Mouse (Mus musculus) MEL (cell line): ENCODE data around the gene Fmnl1. TPM values are rescaled to one million over a fixed set of nuclear protein-coding genes. Genes with fewer than 3 reads are reported as not detected.

ENCODE experiments used
- DNase-seq: peaks from one replicate; pipeline ENCODE4 v3.0.0; 2011; ENCODE audit warnings: low read depth, low spot score
- H3K27ac ChIP-seq: 2 replicates; pipeline ENCODE4 v1.5.1; 2012; ENCODE audit warnings: low read depth, mild to moderate bottlenecking, control low read depth, low read length, moderate library complexity; ENCODE audit not compliant: control insufficient read depth
- H3K27me3 ChIP-seq, 2 experiments: fragments of 150-350 bp in 1 of 2; sonication (generic) in 1 of 2; 2 replicates each; pipeline ENCODE4 v1.6.1; 2012; ENCODE audit warnings: low read length in 2 of 2, mild to moderate bottlenecking in 2 of 2, improper control_type of control experiment in 1 of 2, moderate library complexity in 1 of 2; ENCODE audit not compliant: insufficient read depth in 2 of 2, control insufficient read depth in 1 of 2
- H3K36me3 ChIP-seq, 2 experiments: 2 replicates each; pipeline ENCODE4 v1.6.1; 2012 to 2014; ENCODE audit warnings: low read length in 2 of 2, improper control_type of control experiment in 1 of 2, inconsistent platforms in 1 of 2, mild to moderate bottlenecking in 1 of 2; ENCODE audit not compliant: insufficient read depth in 2 of 2, control insufficient read depth in 1 of 2
- H3K4me1 ChIP-seq, 2 experiments: fragments of 150-350 bp in 1 of 2; sonication (generic) in 1 of 2; 2 replicates each; pipeline ENCODE4 v1.6.1; 2012; ENCODE audit warnings: low read length in 2 of 2, improper control_type of control experiment in 1 of 2, mild to moderate bottlenecking in 1 of 2; ENCODE audit not compliant: insufficient read depth in 2 of 2, control insufficient read depth in 1 of 2
- H3K4me3 ChIP-seq, 2 experiments: fragments of 150-350 bp in 1 of 2; sonication (generic) in 1 of 2; 2 replicates each; pipeline ENCODE4 v1.5.1; 2012; ENCODE audit warnings: low read depth in 2 of 2, low read length in 2 of 2, mild to moderate bottlenecking in 2 of 2, moderate library complexity in 2 of 2, control low read depth in 1 of 2, improper control_type of control experiment in 1 of 2; ENCODE audit not compliant: control insufficient read depth in 1 of 2, insufficient read depth in 1 of 2
- H3K79me2 ChIP-seq: 2 replicates; pipeline ENCODE4 v1.6.1; 2012; ENCODE audit warnings: mild to moderate bottlenecking, low read length, moderate library complexity; ENCODE audit not compliant: control insufficient read depth, poor library complexity, insufficient read depth
- H3K9ac ChIP-seq: 2 replicates; pipeline ENCODE4 v1.6.1; 2012; ENCODE audit warnings: low read depth, mild to moderate bottlenecking, control low read depth, low read length, moderate library complexity; ENCODE audit not compliant: control insufficient read depth, poor library complexity, severe bottlenecking
- H3K9me3 ChIP-seq: fragments of 150-350 bp; sonication (generic); replicated peaks from 2 replicates; pipeline ENCODE4 v1.6.1; 2012; ENCODE audit warnings: mild to moderate bottlenecking, low read length, improper control_type of control experiment, moderate library complexity; ENCODE audit not compliant: insufficient read depth
- CHD2 ChIP-seq: IDR thresholded peaks from 2 replicates; pipeline ENCODE4 v1.6.1; 2011; ENCODE audit warnings: low read length, improper control_type of control experiment
- E2F4 ChIP-seq: IDR thresholded peaks from 2 replicates; pipeline ENCODE4 v1.6.1; 2011; ENCODE audit warnings: low read depth, low read length, improper control_type of control experiment, borderline replicate concordance
- EP300 ChIP-seq, 2 experiments: IDR thresholded peaks; 2 replicates each; pipeline ENCODE4 v1.6.1; 2011; ENCODE audit warnings: improper control_type of control experiment in 2 of 2, low read length in 2 of 2, low read depth in 1 of 2, mild to moderate bottlenecking in 1 of 2
- GABPA ChIP-seq: IDR thresholded peaks from 2 replicates; pipeline ENCODE4 v1.6.1; 2012; ENCODE audit warnings: low read depth, mild to moderate bottlenecking, inconsistent platforms, low read length, improper control_type of control experiment, moderate library complexity
- GATA1 ChIP-seq: IDR thresholded peaks from 2 replicates; pipeline ENCODE4 v1.6.1; 2011; ENCODE audit warnings: low read depth, low read length, improper control_type of control experiment
- JUND ChIP-seq: IDR thresholded peaks from 2 replicates; pipeline ENCODE4 v1.6.1; 2011; ENCODE audit warnings: low read depth, mild to moderate bottlenecking, improper control_type of control experiment, low read length
- KAT2A ChIP-seq: conservative IDR thresholded peaks from 2 replicates; pipeline ENCODE4 v1.6.1; 2012; ENCODE audit warnings: low read depth, low read length, improper control_type of control experiment, inconsistent platforms
- MAFK ChIP-seq: IDR thresholded peaks from 2 replicates; pipeline ENCODE4 v1.6.1; 2011; ENCODE audit warnings: low read depth, mild to moderate bottlenecking, low read length, improper control_type of control experiment, borderline replicate concordance
- MAX ChIP-seq: IDR thresholded peaks from 2 replicates; pipeline ENCODE4 v1.6.1; 2011; ENCODE audit warnings: low read length, improper control_type of control experiment
- MAZ ChIP-seq: IDR thresholded peaks from 2 replicates; pipeline ENCODE4 v1.6.1; 2012; ENCODE audit warnings: low read depth, mild to moderate bottlenecking, inconsistent platforms, low read length, improper control_type of control experiment
- MEF2A ChIP-seq: IDR thresholded peaks from 2 replicates; pipeline ENCODE4 v1.6.1; 2014; ENCODE audit warnings: low read depth, mild to moderate bottlenecking, inconsistent platforms, low read length, improper control_type of control experiment; ENCODE audit not compliant: poor library complexity, insufficient replicate concordance, severe bottlenecking; ENCODE audit errors: extremely low read depth
- MXI1 ChIP-seq: IDR thresholded peaks from 2 replicates; pipeline ENCODE4 v1.6.1; 2011; ENCODE audit warnings: mild to moderate bottlenecking, low read depth, low read length, improper control_type of control experiment
- POLR2A ChIP-seq, 2 experiments: IDR thresholded peaks; 2 replicates each; pipeline ENCODE4 v1.6.1; 2011 to 2012; ENCODE audit warnings: low read length in 2 of 2, mild to moderate bottlenecking in 2 of 2, control low read depth in 1 of 2, improper control_type of control experiment in 1 of 2, low read depth in 1 of 2, moderate library complexity in 1 of 2; ENCODE audit not compliant: control insufficient read depth in 1 of 2, insufficient read depth in 1 of 2, poor library complexity in 1 of 2
- POLR2AphosphoS2 ChIP-seq: IDR thresholded peaks from 2 replicates; pipeline ENCODE4 v1.6.1; 2011; ENCODE audit warnings: low read length, improper control_type of control experiment
- POLR2AphosphoS5 ChIP-seq: IDR thresholded peaks from 2 replicates; pipeline ENCODE4 v1.6.1; 2012; ENCODE audit warnings: low read depth, borderline replicate concordance, mild to moderate bottlenecking, inconsistent platforms, low read length, moderate library complexity, mixed read lengths
- TBP ChIP-seq: IDR thresholded peaks from 2 replicates; pipeline ENCODE4 v1.8.0; 2011; ENCODE audit warnings: low read depth, low read length, improper control_type of control experiment
- TCF12 ChIP-seq: IDR thresholded peaks from 2 replicates; pipeline ENCODE4 v1.6.1; 2014; ENCODE audit warnings: low read depth, mild to moderate bottlenecking, inconsistent platforms, low read length, improper control_type of control experiment, moderate library complexity
- UBTF ChIP-seq: IDR thresholded peaks from 2 replicates; pipeline ENCODE4 v1.6.1; 2012; ENCODE audit warnings: low read depth, mild to moderate bottlenecking, inconsistent platforms, low read length, improper control_type of control experiment, moderate library complexity, borderline replicate concordance; ENCODE audit not compliant: insufficient read depth
- USF1 ChIP-seq: IDR thresholded peaks from 2 replicates; pipeline ENCODE4 v1.6.1; 2014; ENCODE audit warnings: low read depth, mild to moderate bottlenecking, inconsistent platforms, low read length, improper control_type of control experiment, moderate library complexity
- ZC3H11A ChIP-seq: IDR thresholded peaks from 2 replicates; pipeline ENCODE4 v1.6.1; 2012; ENCODE audit warnings: low read depth, mild to moderate bottlenecking, inconsistent platforms, low read length, improper control_type of control experiment
- ZMIZ1 ChIP-seq: IDR thresholded peaks from 2 replicates; pipeline ENCODE4 v1.6.1; 2012; ENCODE audit warnings: low read depth, mild to moderate bottlenecking, inconsistent platforms, low read length, improper control_type of control experiment, moderate library complexity
- ZNF384 ChIP-seq: IDR thresholded peaks from 2 replicates; pipeline ENCODE4 v1.6.1; 2012; ENCODE audit warnings: low read depth, mild to moderate bottlenecking, inconsistent platforms, low read length, improper control_type of control experiment
- polyA plus RNA-seq, 2 experiments: library from polyadenylated mRNA; stranded (reverse) in 1 of 2; unstranded in 1 of 2; fragments of >175 nt in 1 of 2; fragments of >200 nt in 1 of 2; gene quantifications; 2 replicates each; pipeline versions ENCODE4 v1.2.1 to v1.2.4; 2012; ENCODE audit warnings: low replicate concordance in 2 of 2, low read depth in 1 of 2; ENCODE audit not compliant: insufficient read length in 2 of 2, insufficient read depth in 1 of 2, missing spikeins in 1 of 2
- total RNA-seq: library from RNA; depleted of rRNA; stranded (reverse); fragments of 300-350 nt; gene quantifications from 2 replicates; pipeline ENCODE4 v1.2.3, GENCODE M21; 2012

Gene Fmnl1
- total and polyA plus RNA-seq, 3 experiments = 1.7 to 17.2 TPM; not detected in 1

GRCm38 (mm10) chr11:103192230-103192955, 21.5 kb downstream of the Fmnl1 start:
- H3K27ac ChIP-seq = no peak overlapping the region
- no peak for DNase-seq
- no peaks in the 10 kb centered on the region for H3K9me3 ChIP-seq
- no peak for TF ChIP-seq TBP
- no peak for TF ChIP-seq KAT2A
- TF ChIP-seq JUND = no peak
- no peak for TF ChIP-seq USF1
- TF ChIP-seq ZNF384 = no peak
- TF ChIP-seq CHD2 = no peak
- no peak for TF ChIP-seq MAZ
- TF ChIP-seq MAFK = no peak
- TF ChIP-seq GATA1 = no peak
- H3K9ac ChIP-seq = no peak overlapping the region
- H3K79me2 ChIP-seq = no peaks in the 10 kb centered on the region
- no peak overlapping the region for H3K4me3 ChIP-seq
- no peaks in the 10 kb centered on the region for H3K4me1 ChIP-seq
- no peaks in the 10 kb centered on the region for H3K27me3 ChIP-seq
- H3K36me3 ChIP-seq = no peaks in the 10 kb centered on the region

- Histone ChIP-seq H3K36me3 (no peaks in the 10 kb centered on the region), H3K79me2 (no peaks in the 10 kb centered on the region), H3K9me3 (no peaks in the 10 kb centered on the region), H3K4me1 (no peaks in the 10 kb centered on the region), H3K9ac (no peak overlapping the region), H3K27me3 (no peaks in the 10 kb centered on the region), H3K4me3 (no peak overlapping the region), H3K27ac (no peak overlapping the region)
- no peak for DNase-seq
- TF ChIP-seq ZC3H11A (no peak), MAX (no peak), EP300 (IDR thresholded peaks at IDR 0.05; ENCODE audit: low read depth in 1 of 2, low read length in 2 of 2) (no peak), MAZ (no peak)
These were observed 22.3 kb downstream of the Fmnl1 start for GRCm38 (mm10) chr11:103192956-103193824.

- no peaks in the 10 kb centered on the region for H3K9me3 ChIP-seq
- no peaks in the 10 kb centered on the region for H3K79me2 ChIP-seq
- no peaks in the 10 kb centered on the region for H3K27me3 ChIP-seq
- TF ChIP-seq E2F4 (no peak), MAFK (no peak), TCF12 (no peak), USF1 (no peak), MEF2A (no peak), POLR2AphosphoS5 (no peak), POLR2A (IDR thresholded peaks at IDR 0.05; ENCODE audit: control insufficient read depth in 1 of 2, insufficient read depth in 1 of 2, low read depth in 1 of 2, low read length in 2 of 2, poor library complexity in 1 of 2) (no peak), MXI1 (no peak), ZMIZ1 (no peak), POLR2AphosphoS2 (no peak), ZNF384 (no peak), CHD2 (no peak), GABPA (no peak), UBTF (no peak)
- H3K36me3 ChIP-seq = no peaks in the 10 kb centered on the region
- no peaks in the 10 kb centered on the region for H3K4me1 ChIP-seq
- no peak overlapping the region for H3K9ac ChIP-seq
- no peak overlapping the region for H3K4me3 ChIP-seq
- no peak for DNase-seq
- no peak overlapping the region for H3K27ac ChIP-seq
These were observed 22.9 kb downstream of the Fmnl1 start for GRCm38 (mm10) chr11:103193825-103194168.
